Mouse (Mus musculus) olfactory bulb, adult 2 months (tissue): ENCODE results near the gene Stard9.

Experiments used
- CTCF ChIP-seq: fragments of 200-500 bp; IDR thresholded peaks from 2 replicates; pipeline ENCODE4 v1.5.1; 2012; ENCODE audit warnings: low read depth, mild to moderate bottlenecking, low read length, moderate library complexity; ENCODE audit not compliant: insufficient read depth
- POLR2A ChIP-seq: fragments of 200-500 bp; IDR thresholded peaks from 2 replicates; pipeline ENCODE4 v1.6.1; 2012; ENCODE audit warnings: mild to moderate bottlenecking, low read depth, low read length, moderate library complexity; ENCODE audit not compliant: insufficient read depth

GRCm38 (mm10) chr2:120761922-120762321, 133.0 kb downstream of the Stard9 start:
- TF ChIP-seq CTCF (no peak), POLR2A (no peak)
